Mouse (Mus musculus) adrenal gland, adult 10 weeks (tissue): Measurements from ENCODE around the gene Abca5. TPM values are rescaled to one million over a fixed set of nuclear protein-coding genes. Genes with fewer than 3 reads are reported as not detected.

Experiments
- polyA plus RNA-seq: library from polyadenylated mRNA; stranded (reverse); fragments of 350-450 nt; fragmentation: Illumina TruSeq; extraction: RNeasy Lipid Tissue Mini Kit (QIAGEN cat#74804); gene quantifications from one replicate; pipeline ENCODE4 v1.2.3, GENCODE M21; 2014; ENCODE audit warnings: low read depth, low replicate concordance

The Abca5 gene
- 26.2 TPM for polyA plus RNA-seq

GRCm38 (mm10) chr11:110337289-110338245 is at the start of gene Abca5:
Gene Abca5 (minus strand): TSS chr11:110337716.

GRCm38 (mm10) chr11:110251534-110251933 is 86.0 kb downstream of the Abca5 start, which contains the start of gene Abca6:
Gene Abca6 (minus strand): TSS chr11:110251776.

Other genes starting within 250 kb of the Abca5 start
- 61.3 TPM for gene Abca8a, start 241.7 kb downstream of the Abca5 start, polyA plus RNA-seq
- 21.9 TPM for gene Abca9, start 169.5 kb downstream of the Abca5 start, polyA plus RNA-seq
- 14.4 TPM for gene Abca6, start 85.9 kb downstream of the Abca5 start, polyA plus RNA-seq
- 4.4 TPM for gene Map2k6, start 61.4 kb upstream of the Abca5 start, polyA plus RNA-seq